Mouse (Mus musculus): ENCODE measurements around the gene Ptprj.
"Not testable (repeated sequence)": the region's sequence is repeated elsewhere in the genome, so short reads cannot be mapped to it uniquely, and the experiment has no call there.

The Ptprj gene

GRCm38 (mm10) chr2:90478531-90478930, 101.9 kb downstream of the Ptprj start:
- DNase-seq (ENCODE audit: low spot score) = no peak

DNA sequence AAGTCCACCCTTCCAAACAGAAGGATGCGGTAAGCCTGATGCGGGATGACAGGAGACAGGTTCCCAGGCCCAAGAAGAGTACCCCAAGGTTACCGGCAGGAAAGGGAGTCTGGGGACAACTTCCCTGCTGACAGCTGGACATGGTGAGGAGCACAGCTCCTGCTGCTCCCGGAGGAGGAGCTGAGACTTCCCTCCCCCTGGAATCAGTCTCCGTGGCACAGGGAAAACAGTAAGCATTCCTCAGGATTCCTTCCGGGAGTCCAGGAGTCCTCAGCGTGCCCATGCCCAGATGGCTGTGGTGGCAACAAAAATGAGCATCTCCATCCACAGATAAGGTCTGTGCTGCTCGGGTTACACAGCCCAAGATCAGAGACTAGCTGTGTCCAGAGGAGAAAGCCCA, 102.8 kb downstream of the Ptprj start:
- DNase-seq (ENCODE audit: low spot score) = no peak

- DNase-seq (ENCODE audit: low spot score) = no peak
These were observed 103.7 kb downstream of the Ptprj start for GRCm38 (mm10) chr2:90476792-90477191.

GRCm38 (mm10) chr2:90476319-90476718, 104.1 kb downstream of the Ptprj start:
- no peak for DNase-seq (ENCODE audit: low spot score)

DNA sequence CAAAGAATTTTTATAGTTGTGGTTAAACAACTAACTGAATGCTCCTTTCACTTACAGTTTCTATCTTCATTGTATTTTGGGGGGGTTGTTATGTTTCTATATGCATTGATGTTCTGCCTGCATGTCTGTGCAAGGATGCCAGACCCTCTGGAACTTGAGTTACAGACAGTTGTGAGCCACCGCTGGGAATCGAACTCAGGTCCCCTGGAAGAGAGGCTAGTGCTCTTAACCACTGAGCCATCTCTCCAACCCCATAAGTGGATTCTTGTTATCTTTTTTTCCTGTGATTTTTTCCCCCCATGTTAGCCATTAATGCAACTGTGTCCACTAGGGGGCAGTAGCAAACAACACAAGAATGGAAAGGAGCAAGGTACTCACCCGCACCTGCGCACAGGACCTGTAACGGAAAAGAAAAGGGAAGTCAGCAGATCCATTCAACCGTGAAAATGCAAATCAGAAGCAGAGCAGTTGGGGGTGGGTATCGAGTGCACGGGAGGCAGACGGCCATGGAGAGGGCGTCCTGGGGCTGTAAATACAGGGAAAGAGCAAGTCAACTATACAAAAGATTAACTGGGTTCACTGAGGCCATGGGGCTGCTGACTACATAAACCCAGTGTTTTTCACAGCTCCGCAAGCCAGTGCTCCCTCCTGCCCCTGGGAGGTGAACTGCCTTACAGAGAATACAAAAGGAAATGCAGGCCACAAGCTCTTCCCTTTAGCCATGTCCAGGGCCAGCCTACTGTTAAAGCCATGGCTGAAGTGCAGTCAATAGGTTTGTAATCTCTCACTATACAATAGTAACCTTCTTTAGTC, 105.6 kb downstream of the Ptprj start:
- DNase-seq (ENCODE audit: low spot score) = peak; percentile 52

- no peak for DNase-seq (ENCODE audit: low spot score)
These were observed 107.7 kb downstream of the Ptprj start for GRCm38 (mm10) chr2:90472701-90473100.

DNA sequence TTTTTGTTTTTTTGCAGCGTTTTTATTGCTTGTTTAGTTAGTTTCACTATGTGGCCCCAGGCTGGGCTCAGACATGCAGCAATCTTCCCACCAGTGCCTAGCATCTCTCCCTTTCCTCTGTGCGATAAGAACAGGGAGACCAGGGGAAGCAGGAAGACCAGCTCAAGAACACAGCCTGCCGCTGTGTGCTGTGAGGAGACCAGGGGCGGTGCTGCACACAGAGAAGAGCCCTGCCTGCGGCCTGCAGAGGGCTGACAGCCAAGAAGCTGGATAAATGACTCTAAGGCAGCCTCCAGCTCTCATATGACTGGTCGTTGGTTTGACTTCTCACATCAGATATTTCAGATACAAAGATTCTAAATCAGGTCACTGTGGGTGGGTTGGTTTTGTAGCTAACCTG, 110.3 kb downstream of the Ptprj start:
- DNase-seq (ENCODE audit: low spot score) = no peak

DNA sequence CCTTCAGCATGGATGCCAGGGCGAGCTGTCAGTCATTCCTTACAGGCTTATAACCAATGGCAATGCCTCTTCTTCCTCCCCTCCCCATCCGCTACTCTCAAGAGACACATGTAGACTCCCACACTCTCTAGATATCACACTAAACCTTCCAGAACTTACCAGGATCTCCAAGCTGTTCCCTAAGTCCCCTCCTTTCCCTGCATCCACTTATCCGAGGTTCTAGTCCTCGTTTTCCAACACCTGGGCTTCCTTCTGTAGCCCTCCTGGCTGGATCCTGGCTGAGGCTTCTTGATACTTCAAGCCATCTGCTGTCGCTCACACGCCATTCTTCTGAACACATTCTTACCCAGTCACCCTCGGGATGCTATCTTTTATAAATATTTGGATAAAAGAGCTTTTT, 114.0 kb downstream of the Ptprj start:
- no peak for DNase-seq (ENCODE audit: low spot score)

- DNase-seq (ENCODE audit: low spot score) = no peak
These were observed 116.7 kb downstream of the Ptprj start for GRCm38 (mm10) chr2:90463735-90464134.

DNA sequence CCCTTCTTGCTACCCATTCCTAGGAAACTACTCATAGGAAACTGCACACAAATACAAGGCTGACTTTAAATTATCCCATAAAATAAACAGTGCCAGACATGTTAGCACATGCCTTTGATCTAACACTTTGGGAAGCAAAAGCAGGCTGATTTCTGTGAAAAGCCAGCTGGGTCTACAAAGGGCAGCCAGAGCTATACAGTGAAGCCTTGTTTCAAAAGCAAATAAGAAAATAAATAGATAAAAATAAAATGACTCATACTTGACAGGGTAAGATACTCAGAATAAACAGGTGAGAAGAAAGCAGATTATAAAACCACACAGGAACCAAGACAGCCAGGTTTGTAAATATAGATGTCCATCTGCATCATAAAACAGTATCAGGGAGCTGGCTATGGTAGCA, 118.2 kb downstream of the Ptprj start:
- no peak for DNase-seq (ENCODE audit: low spot score)

DNA sequence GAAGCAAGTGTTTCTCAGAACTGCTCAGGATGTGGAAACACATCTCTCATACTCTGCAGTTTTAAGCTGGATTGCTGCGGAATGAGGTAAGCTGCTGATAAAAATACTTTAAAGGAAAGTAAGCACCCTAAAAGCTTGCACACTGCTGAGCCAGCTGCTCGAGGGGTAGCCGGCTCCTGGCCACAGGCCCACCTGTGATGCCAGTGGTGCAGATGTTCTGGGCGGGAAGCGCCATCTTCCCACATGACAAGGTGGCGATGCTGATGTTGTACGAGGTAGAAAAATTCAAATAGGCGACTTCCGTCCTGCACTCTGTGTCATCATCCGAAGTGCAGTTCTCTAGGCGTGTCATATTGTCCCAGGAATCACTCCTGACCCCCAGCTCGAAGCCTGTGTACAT, 122.5 kb downstream of the Ptprj start:
- DNase-seq (ENCODE audit: low spot score) = no peak

GRCm38 (mm10) chr2:90452380-90452779, 128.1 kb downstream of the Ptprj start:
- DNase-seq (ENCODE audit: low spot score) = no peak

GRCm38 (mm10) chr2:90448967-90449740, 131.3 kb downstream of the Ptprj start:
- no peak for DNase-seq (ENCODE audit: low spot score)

DNA sequence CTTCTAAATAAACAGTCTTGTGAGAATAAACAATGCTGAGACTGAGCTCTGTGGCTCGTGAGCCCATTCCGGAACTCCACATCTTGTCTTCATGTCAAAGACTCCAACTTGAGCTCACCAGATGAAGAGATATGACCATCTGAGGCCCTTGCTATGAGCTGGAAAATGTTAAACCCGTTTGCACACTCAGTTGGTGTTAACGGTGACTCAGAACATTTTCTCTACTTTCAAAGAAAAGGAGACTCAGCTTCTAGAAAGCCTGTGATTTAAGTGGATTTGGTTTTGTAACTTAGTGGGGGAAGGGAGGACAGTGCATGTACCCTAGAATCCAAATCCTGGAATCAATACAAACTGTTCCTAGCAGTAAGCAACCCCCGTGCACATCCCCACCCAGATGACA, 136.6 kb downstream of the Ptprj start:
- DNase-seq (ENCODE audit: low spot score) = no peak

GRCm38 (mm10) chr2:90441811-90442210, 138.6 kb downstream of the Ptprj start:
- DNase-seq (ENCODE audit: low spot score) = not testable (repeated sequence)

DNA sequence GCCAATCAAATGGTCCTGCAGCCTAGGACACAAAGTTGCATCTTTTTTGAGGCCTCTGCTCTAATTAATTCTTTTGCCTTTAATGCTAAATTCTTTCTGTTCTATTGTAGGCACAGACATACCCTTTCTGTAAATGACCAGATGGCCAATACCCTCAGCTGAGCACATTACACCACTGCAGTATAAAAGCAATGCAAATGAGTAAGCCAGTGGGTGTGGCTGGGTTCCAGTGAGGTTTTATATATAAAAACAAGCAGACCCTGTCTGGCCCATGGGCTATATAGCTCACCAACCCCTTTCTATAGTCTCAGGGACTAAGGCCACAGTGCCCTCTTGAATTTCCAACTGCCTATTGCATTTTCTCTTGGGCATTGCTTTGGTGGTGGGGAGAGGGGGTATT, 140.3 kb downstream of the Ptprj start:
- not testable (repeated sequence) for DNase-seq (ENCODE audit: low spot score)

GRCm38 (mm10) chr2:90437453-90437852, 143.0 kb downstream of the Ptprj start:
- DNase-seq (ENCODE audit: low spot score) = not testable (repeated sequence)

DNA sequence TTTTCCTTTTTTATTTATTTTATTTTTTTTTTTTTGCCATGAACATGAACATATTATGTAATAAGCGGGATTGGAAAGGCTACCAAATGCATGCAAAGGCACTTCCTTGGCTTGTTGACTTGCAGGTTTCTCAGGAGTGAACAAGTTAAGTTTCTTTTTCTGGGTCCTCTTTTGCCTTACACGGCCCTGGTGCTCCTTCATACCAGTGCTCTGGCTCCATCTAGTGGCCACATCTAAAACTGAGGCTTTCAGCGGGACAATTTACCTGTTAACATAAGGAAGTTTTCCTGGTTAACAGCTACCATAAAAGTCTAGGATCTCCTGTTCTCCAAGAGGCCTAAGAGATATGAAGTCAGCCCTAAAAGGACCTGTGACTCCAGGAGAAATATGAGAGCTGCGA, 150.7 kb downstream of the Ptprj start:
- not testable (repeated sequence) for DNase-seq (ENCODE audit: low spot score)

DNA sequence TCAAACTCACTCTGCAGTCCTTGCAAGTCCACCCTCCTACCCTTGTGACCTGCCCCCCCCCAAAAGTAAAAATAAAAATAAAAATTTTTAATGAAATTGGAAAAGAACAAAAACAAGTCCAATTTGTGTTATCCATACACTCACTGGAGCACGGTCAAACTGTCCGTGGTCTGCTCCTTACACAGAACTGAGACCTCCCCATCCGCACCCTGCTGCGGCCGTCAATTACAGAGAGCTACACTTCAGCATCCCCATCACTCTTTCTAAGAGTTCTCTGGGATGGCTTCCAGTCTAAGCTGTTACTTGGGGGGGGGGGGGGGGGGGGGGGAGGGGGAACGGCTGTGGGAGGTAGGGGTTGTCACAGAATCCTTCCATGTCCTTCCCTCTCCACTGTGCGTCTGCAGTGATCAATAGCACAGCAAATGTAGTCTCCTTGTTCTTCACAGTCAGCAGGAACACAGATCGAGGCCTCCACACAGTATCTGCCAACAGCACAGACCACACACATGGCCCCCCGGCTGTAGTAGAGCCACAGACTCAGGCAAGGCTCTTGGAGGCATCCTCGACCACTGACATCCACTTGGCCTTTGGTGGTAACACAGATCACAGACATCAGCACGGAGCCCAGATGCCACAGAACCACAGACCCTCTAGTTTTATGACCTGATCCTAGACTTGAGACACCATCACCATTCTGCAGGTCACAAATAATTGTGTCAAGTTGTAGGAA, 151.3 kb downstream of the Ptprj start:
- DNase-seq (ENCODE audit: low spot score) = not testable (repeated sequence)

DNA sequence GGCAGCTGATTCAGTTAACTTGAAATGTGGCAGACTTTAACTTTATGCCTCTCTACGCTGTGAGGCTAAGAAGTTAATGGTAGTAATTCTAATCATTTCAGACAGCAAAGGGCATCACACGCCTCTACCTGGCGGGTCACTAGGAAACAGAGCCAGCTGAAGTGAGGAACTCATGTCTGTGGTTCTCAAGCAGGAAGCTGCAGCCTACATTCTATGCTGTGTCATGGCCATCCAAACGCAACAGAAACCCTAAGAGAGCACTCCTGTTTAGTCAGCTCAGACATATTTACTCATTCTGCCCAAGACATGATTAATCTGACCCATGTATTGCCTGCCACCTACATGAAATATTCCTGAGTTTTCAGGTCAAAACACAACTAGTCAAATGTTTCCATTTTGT, 155.5 kb downstream of the Ptprj start:
- not testable (repeated sequence) for DNase-seq (ENCODE audit: low spot score)

GRCm38 (mm10) chr2:90422282-90422681, 158.2 kb downstream of the Ptprj start:
- DNase-seq (ENCODE audit: low spot score) = not testable (repeated sequence)

- peak; percentile 4 for DNase-seq (ENCODE audit: low spot score)
These were observed 166.2 kb downstream of the Ptprj start for GRCm38 (mm10) chr2:90414110-90414821.
